Mouse (Mus musculus): Measurements from ENCODE around the gene 2310022B05Rik.

2310022B05Rik gene

GRCm38 (mm10) chr8:124586556-124586955 lies 76.6 kb downstream of the 2310022B05Rik start:
- no peak for DNase-seq
